Mouse (Mus musculus) embryonic fibroblast, embryonic 13.5 days (primary cell): ENCODE results near the gene Tmem33. TPM values are rescaled to one million over a fixed set of nuclear protein-coding genes. Genes with fewer than 3 reads are reported as not detected.
A peak's percentile ranks its signal among the peaks of the same experiment; 100 is the strongest.

Source experiments
- H3K27ac ChIP-seq: 2 replicates; pipeline ENCODE4 v1.5.1; 2012; ENCODE audit warnings: low read length, control low read depth, inconsistent platforms; ENCODE audit not compliant: insufficient read depth
- H3K4me1 ChIP-seq: 2 replicates; pipeline ENCODE4 v1.6.1; 2011; ENCODE audit warnings: low read length; ENCODE audit not compliant: control insufficient read depth, insufficient read depth
- H3K4me3 ChIP-seq: 2 replicates; pipeline ENCODE4 v1.5.1; 2011; ENCODE audit warnings: mild to moderate bottlenecking, control low read depth, low read length; ENCODE audit not compliant: insufficient read depth
- CTCF ChIP-seq: IDR thresholded peaks from 2 replicates; pipeline ENCODE4 v1.5.1; 2011; ENCODE audit warnings: mild to moderate bottlenecking, control low read depth, low read length, moderate library complexity, borderline replicate concordance; ENCODE audit not compliant: insufficient read depth
- POLR2A ChIP-seq: IDR thresholded peaks from 2 replicates; pipeline ENCODE4 v1.6.1; 2011; ENCODE audit warnings: low read depth, mild to moderate bottlenecking, control low read depth, low read length, moderate library complexity
- polyA plus RNA-seq: library from polyadenylated mRNA; stranded (reverse); fragments of >200 nt; gene quantifications from 2 replicates; pipeline ENCODE4 v1.2.4, GENCODE M21; 2011; ENCODE audit warnings: low read depth; ENCODE audit not compliant: missing spikeins, insufficient read length

Gene Tmem33
- polyA plus RNA-seq, 1 experiment, result 125 TPM

- TF ChIP-seq POLR2A, result no peak
- no peak for TF ChIP-seq CTCF
- H3K27ac ChIP-seq, result no peak overlapping the region
- H3K4me3 ChIP-seq, result no peak overlapping the region
- H3K4me1 ChIP-seq, result no peaks in the 10 kb centered on the region
Measured at GRCm38 (mm10) chr5:67296171-67296570, 35.8 kb downstream of the Tmem33 start.

GRCm38 (mm10) chr5:67297026-67297813 is 36.9 kb downstream of the Tmem33 start:
- H3K4me3 ChIP-seq, result no peak overlapping the region
- TF ChIP-seq CTCF (no peak), POLR2A (no peak)
- no peak overlapping the region for H3K27ac ChIP-seq
- H3K4me1 ChIP-seq, result no peaks in the 10 kb centered on the region

GRCm38 (mm10) chr5:67299847-67300412 is 39.6 kb downstream of the Tmem33 start:
- Histone ChIP-seq H3K4me1 (no peaks in the 10 kb centered on the region), H3K4me3 (no peak overlapping the region), H3K27ac (no peak overlapping the region)
- TF ChIP-seq POLR2A, result no peak
- no peak for TF ChIP-seq CTCF

GRCm38 (mm10) chr5:67300926-67301597 is 40.7 kb downstream of the Tmem33 start:
- no peak for TF ChIP-seq CTCF
- TF ChIP-seq POLR2A, result no peak
- H3K27ac ChIP-seq, result no peak overlapping the region
- no peak overlapping the region for H3K4me3 ChIP-seq
- no peaks in the 10 kb centered on the region for H3K4me1 ChIP-seq

GRCm38 (mm10) chr5:67301722-67302331 is 41.5 kb downstream of the Tmem33 start:
- Histone ChIP-seq H3K27ac (no peak overlapping the region), H3K4me1 (no peaks in the 10 kb centered on the region), H3K4me3 (no peak overlapping the region)
- no peak for TF ChIP-seq POLR2A
- no peak for TF ChIP-seq CTCF

- TF ChIP-seq POLR2A (no peak), CTCF (no peak)
- Histone ChIP-seq H3K4me3 (no peak overlapping the region), H3K4me1 (0 out of 2 replicates have a peak, but pooled peaks cover 2% of the 10 kb centered on the region), H3K27ac (no peak overlapping the region)
Measured at GRCm38 (mm10) chr5:67303816-67304215, 43.5 kb downstream of the Tmem33 start.

GRCm38 (mm10) chr5:67306698-67307521 is 46.5 kb downstream of the Tmem33 start, which contains the start of gene Slc30a9:
Gene Slc30a9, plus strand, starts transcription at chr5:67306955.
- peak within 1 kb of the TSS; percentile 97 for H3K4me3 ChIP-seq
- peak within 1 kb of the TSS; percentile 45; the same call in 1 of the 2 replicates for H3K27ac ChIP-seq
- H3K4me1 ChIP-seq, result 0 out of 2 replicates have a peak, but pooled peaks cover 2% of the 10 kb centered on the region
- TF ChIP-seq CTCF (no peak), POLR2A (peak; percentile 100)

GRCm38 (mm10) chr5:67307659-67308222 is 47.4 kb downstream of the Tmem33 start:
- TF ChIP-seq POLR2A, result no peak
- TF ChIP-seq CTCF, result no peak
- Histone ChIP-seq H3K27ac (no peak overlapping the region), H3K4me3 (peak overlapping the region; percentile 97), H3K4me1 (0 out of 2 replicates have a peak, but pooled peaks cover 2% of the 10 kb centered on the region)
